Mouse (Mus musculus): Measurements from ENCODE around the gene Elk3.
A peak's percentile ranks its signal among the peaks of the same experiment; 100 is the strongest.
"Not testable (repeated sequence)": the region's sequence is repeated elsewhere in the genome, so short reads cannot be mapped to it uniquely, and the experiment has no call there.

The Elk3 gene

GRCm38 (mm10) chr10:93310721-93311411 is at the start of gene Elk3:
Gene Elk3 (minus strand): TSS chr10:93311135.
- peak; percentile 62 for DNase-seq (ENCODE audit: low read depth, low spot score)

GRCm38 (mm10) chr10:93360623-93361022 is 49.7 kb upstream of the Elk3 start:
- peak; percentile 41 for DNase-seq (ENCODE audit: low read depth, low spot score)

GRCm38 (mm10) chr10:93360190-93360589 is 49.3 kb upstream of the Elk3 start:
- not testable (repeated sequence) for DNase-seq (ENCODE audit: low read depth, low spot score)

- DNase-seq (ENCODE audit: low read depth, low spot score) = no peak
Measured at GRCm38 (mm10) chr10:93359339-93359863, 48.5 kb upstream of the Elk3 start.

GRCm38 (mm10) chr10:93358878-93359277 is 47.9 kb upstream of the Elk3 start:
- no peak for DNase-seq (ENCODE audit: low read depth, low spot score)

- DNase-seq (ENCODE audit: low read depth, low spot score) = no peak
Measured at GRCm38 (mm10) chr10:93357162-93357561, 46.2 kb upstream of the Elk3 start.

- no peak for DNase-seq (ENCODE audit: low read depth, low spot score)
Measured at GRCm38 (mm10) chr10:93356122-93356521, 45.2 kb upstream of the Elk3 start.

- DNase-seq (ENCODE audit: low read depth, low spot score) = peak; percentile 78
Measured at GRCm38 (mm10) chr10:93355276-93355927, 44.5 kb upstream of the Elk3 start.

- DNase-seq (ENCODE audit: low read depth, low spot score) = no peak
Measured at GRCm38 (mm10) chr10:93353545-93354326, 42.8 kb upstream of the Elk3 start.

- no peak for DNase-seq (ENCODE audit: low read depth, low spot score)
Measured at GRCm38 (mm10) chr10:93347918-93348505, 37.1 kb upstream of the Elk3 start.

GRCm38 (mm10) chr10:93347387-93347786 is 36.5 kb upstream of the Elk3 start:
- DNase-seq (ENCODE audit: low read depth, low spot score) = peak; percentile 24

GRCm38 (mm10) chr10:93346208-93346936 is 35.4 kb upstream of the Elk3 start:
- no peak for DNase-seq (ENCODE audit: low read depth, low spot score)

GRCm38 (mm10) chr10:93345497-93345896 is 34.6 kb upstream of the Elk3 start:
- DNase-seq (ENCODE audit: low read depth, low spot score) = no peak

GRCm38 (mm10) chr10:93343469-93343868 is 32.5 kb upstream of the Elk3 start:
- no peak for DNase-seq (ENCODE audit: low read depth, low spot score)

- no peak for DNase-seq (ENCODE audit: low read depth, low spot score)
Measured at GRCm38 (mm10) chr10:93342986-93343385, 32.1 kb upstream of the Elk3 start.

GRCm38 (mm10) chr10:93338526-93338925 is 27.6 kb upstream of the Elk3 start:
- DNase-seq (ENCODE audit: low read depth, low spot score) = no peak

GRCm38 (mm10) chr10:93336462-93336931 is 25.6 kb upstream of the Elk3 start:
- no peak for DNase-seq (ENCODE audit: low read depth, low spot score)

- peak; percentile 41 for DNase-seq (ENCODE audit: low read depth, low spot score)
Measured at GRCm38 (mm10) chr10:93335828-93336461, 25.0 kb upstream of the Elk3 start.

GRCm38 (mm10) chr10:93335001-93335400 is 24.1 kb upstream of the Elk3 start:
- peak; percentile 86 for DNase-seq (ENCODE audit: low read depth, low spot score)

GRCm38 (mm10) chr10:93333239-93333638 is 22.3 kb upstream of the Elk3 start:
- no peak for DNase-seq (ENCODE audit: low read depth, low spot score)

Measured in R1 (cell line).